Mouse (Mus musculus) lung, postnatal 14 days (tissue): ENCODE data around the gene Ccdc159.

ENCODE experiments used
- DNase-seq: peaks from one replicate; pipeline ENCODE4 v3.0.0; 2021

The Ccdc159 gene

GRCm38 (mm10) chr9:21962416-21963059, 35.3 kb downstream of the Ccdc159 start:
- peak; percentile 66 for DNase-seq

GRCm38 (mm10) chr9:21963417-21963816, 36.1 kb downstream of the Ccdc159 start, which contains the start of gene Epor:
Gene Epor, minus strand, starts transcription at chr9:21963506.
- DNase-seq: peak; percentile 31

- no peak for DNase-seq
These were observed 41.6 kb downstream of the Ccdc159 start for GRCm38 (mm10) chr9:21968883-21969282.

DNA sequence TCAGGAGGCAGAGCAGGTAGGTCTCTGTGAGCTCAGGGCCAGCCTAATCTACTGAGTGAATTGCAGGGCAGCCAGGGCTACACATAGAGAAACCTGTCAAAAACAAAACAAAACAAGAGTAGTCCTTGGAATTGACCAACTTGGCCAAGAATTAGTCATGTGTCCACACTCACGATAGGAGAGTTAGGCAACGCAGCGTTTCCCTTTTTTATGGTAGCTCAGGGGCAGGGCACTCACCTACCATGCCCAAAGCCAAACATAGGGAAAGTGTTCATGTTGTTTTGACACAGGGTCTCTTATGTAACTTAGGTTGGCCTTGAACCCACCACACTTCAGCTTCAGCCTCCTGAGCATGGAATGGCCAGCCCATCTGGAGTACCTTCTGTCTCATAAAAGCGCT, 42.0 kb downstream of the Ccdc159 start:
- DNase-seq: no peak

DNA sequence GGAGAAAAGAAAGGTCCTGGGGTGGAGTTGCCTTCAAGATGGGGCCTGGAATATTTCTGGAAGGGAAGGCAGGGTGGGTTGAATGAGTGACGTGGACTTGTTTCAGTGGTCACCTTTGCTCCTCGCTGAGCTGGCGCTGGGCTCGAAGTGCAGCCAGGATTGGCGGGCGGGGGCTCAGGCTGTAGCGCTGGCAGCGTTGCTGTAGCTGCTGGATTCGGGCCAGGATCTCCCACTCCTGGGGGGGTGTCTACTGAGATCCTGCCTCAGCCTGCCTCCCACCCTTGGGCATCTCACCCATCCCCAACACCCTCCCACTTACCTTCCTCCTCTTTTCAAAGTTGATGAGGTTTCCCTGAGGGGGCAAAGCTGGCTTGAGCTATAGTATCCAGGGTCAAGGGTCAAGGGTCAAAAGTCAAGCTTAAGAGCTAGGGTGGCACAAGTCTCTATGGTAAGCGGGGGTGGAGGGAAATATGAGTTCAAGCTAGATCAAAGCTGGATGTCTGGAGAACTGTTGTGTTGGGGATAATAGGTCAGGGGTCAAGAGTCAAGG, 49.4 kb downstream of the Ccdc159 start:
- no peak for DNase-seq

DNA sequence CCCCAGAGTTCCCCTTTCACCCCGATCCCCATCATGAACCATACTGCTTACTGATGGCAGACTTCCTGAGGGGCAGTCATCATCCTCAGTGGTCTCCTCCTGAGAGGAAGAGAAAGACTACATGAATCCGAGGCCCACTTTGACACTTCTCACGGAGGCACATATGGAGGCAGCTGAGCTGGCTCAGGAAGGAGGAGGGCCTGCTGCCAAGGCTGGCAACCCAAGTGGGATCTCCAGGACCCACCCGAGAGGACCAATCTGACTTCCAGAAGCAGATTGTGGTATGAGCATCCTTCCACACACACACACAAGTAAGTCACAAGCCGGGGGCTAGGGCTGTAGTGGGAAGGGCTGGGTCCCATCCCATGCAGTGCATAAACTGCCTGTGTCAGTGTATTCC, 50.1 kb downstream of the Ccdc159 start:
- no peak for DNase-seq

DNA sequence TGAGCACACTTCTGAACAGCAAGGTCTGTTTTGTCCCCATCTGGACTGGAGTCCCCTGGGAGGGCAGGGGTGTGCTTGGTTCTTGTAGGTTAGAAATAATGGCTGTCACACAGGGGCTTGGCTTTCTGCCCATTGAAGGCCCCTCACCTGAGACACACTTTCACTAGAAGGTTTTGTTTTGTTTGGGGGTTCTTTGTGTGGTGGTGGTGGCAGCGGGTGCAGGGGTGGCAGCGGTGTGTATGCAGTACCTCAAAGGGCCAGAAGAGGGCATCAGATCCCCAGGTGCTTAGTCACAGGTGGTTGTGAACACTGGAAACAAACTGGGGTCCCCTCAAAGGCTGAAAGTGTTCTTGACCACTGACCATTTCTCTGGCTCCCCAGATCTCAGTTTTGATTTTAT, 50.7 kb downstream of the Ccdc159 start:
- DNase-seq: peak; percentile 55

DNA sequence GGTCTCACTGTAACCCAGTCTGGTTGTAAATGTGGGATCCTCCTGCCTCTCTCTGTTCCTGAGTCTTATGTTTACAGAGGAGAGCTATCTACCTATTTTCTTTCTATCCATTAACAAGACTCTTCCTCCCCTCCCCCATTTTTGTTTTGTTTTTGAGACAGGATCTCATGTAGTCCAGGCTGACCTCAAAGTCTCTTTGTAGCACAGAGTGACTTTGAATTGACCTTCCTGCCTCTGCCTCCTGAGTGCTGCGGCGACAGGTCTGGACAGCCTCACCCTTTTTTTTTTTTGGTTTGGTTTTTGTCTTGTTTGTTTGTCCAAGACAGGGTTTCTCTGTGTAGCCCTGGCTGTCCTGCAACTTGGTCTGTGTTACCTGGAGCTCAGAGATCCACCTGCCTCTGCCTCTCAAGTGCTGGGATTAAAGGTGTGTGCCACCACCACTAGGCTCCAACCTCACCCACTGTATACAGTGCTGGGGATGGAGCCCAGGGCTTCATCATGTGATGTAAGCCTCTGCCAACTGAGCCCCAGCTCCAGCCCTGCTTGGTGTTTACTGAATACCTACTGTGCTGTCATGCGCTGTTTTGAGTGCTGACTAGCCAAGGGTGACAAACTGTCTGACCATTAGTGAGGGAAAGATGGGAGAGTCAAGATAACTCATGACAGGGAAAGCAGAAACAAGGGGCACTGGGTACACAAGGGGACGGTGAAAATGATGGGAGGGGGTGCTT, 51.3 kb downstream of the Ccdc159 start:
- no peak for DNase-seq

GRCm38 (mm10) chr9:21983911-21984310, 56.6 kb downstream of the Ccdc159 start:
- no peak for DNase-seq
